Mouse (Mus musculus) lung, embryonic 16.5 days (tissue): Measurements from ENCODE around the gene Stac3. TPM values are rescaled to one million over a fixed set of nuclear protein-coding genes. Genes with fewer than 3 reads are reported as not detected.
A peak's percentile ranks its signal among the peaks of the same experiment; 100 is the strongest.

ENCODE experiments used
- ATAC-seq: fragments of 200-750 bp; cut with Nextera tagmentation; 2 replicates; pipeline ENCODE4 v1.8.0; 2017; ENCODE audit warnings: low read depth, mild to moderate bottlenecking, moderate library complexity
- H3K27ac ChIP-seq: fragments of 300-500 bp; sonication (generic); 2 replicates; pipeline ENCODE4 v1.5.1; 2014; ENCODE audit warnings: mild to moderate bottlenecking, control low read depth, low read length
- H3K27me3 ChIP-seq: fragments of 300-500 bp; sonication (generic); 2 replicates; pipeline ENCODE4 v1.6.1; 2014; ENCODE audit warnings: low read depth, low read length, mixed read lengths; ENCODE audit not compliant: control insufficient read depth, insufficient read depth
- H3K36me3 ChIP-seq: fragments of 300-500 bp; sonication (generic); 2 replicates; pipeline ENCODE4 v1.6.1; 2014; ENCODE audit warnings: low read length; ENCODE audit not compliant: control insufficient read depth, insufficient read depth
- H3K4me1 ChIP-seq: fragments of 300-500 bp; sonication (generic); replicated peaks from 2 replicates; pipeline ENCODE4 v1.6.1; 2014; ENCODE audit warnings: low read length, mixed read lengths; ENCODE audit not compliant: control insufficient read depth, insufficient read depth
- H3K4me2 ChIP-seq: fragments of 300-500 bp; sonication (generic); 2 replicates; pipeline ENCODE4 v1.6.1; 2014; ENCODE audit warnings: low read depth, low read length, control low read depth
- H3K4me3 ChIP-seq: fragments of 300-500 bp; sonication (generic); 2 replicates; pipeline ENCODE4 v1.5.1; 2014; ENCODE audit warnings: mild to moderate bottlenecking, low read length, control low read depth
- H3K9ac ChIP-seq: fragments of 300-500 bp; sonication (generic); 2 replicates; pipeline ENCODE4 v1.6.1; 2014; ENCODE audit warnings: low read length, control low read depth
- H3K9me3 ChIP-seq: fragments of 300-500 bp; sonication (generic); 2 replicates; pipeline ENCODE4 v1.6.1; 2016; ENCODE audit warnings: low read length; ENCODE audit not compliant: control insufficient read depth
- WGBS: fragments of 180-500 bp; shearing (Covaris S2); extraction: QIAGEN DNeasy Blood & Tissue Kit; methylation state at CpG from one replicate; pipeline ENCODE4 v1.1.7; 2014; 5-methylcytosine and 5-hydroxymethylcytosine counted together
- polyA plus RNA-seq: library from polyadenylated mRNA; unstranded; fragments of >200 nt; fragmentation: Nextera tagmentation; extraction: Ambion mirVana; gene quantifications from 2 replicates; pipeline ENCODE4 v1.2.1, GENCODE M21; 2015

Gene Stac3
- polyA plus RNA-seq, 1 experiment from 2014 or later: 1.8 TPM

GRCm38 (mm10) chr10:127479131-127479530 is 22.4 kb upstream of the Stac3 start:
- ATAC-seq: no peak

GRCm38 (mm10) chr10:127480833-127481813 is 20.4 kb upstream of the Stac3 start:
- Histone ChIP-seq H3K27me3 (no peaks in the 10 kb centered on the region), H3K27ac (peak overlapping the region; percentile 49; the same call in 1 of the 2 replicates), H3K36me3 (peaks cover 13% of the 10 kb centered on the region), H3K9me3 (no peaks in the 10 kb centered on the region), H3K4me1 (no peaks in the 10 kb centered on the region; the same call in 1 of the 2 replicates), H3K4me3 (no peak overlapping the region), H3K9ac (peak overlapping the region; percentile 31; the same call in 1 of the 2 replicates), H3K4me2 (no peak overlapping the region)
- peak; percentile 87 for ATAC-seq
- WGBS: 56% methylated on average over 19 of the region's 19 CpGs

More at GRCm38 (mm10) chr10:127479131-127479530, 22.4 kb upstream of the Stac3 start:
- Histone ChIP-seq H3K4me2 (no peak overlapping the region), H3K4me1 (no peaks in the 10 kb centered on the region; the same call in 1 of the 2 replicates), H3K36me3 (no peaks in the 10 kb centered on the region; the same call in none of the 2 replicates), H3K9ac (no peak overlapping the region), H3K4me3 (no peak overlapping the region), H3K9me3 (no peaks in the 10 kb centered on the region), H3K27me3 (no peaks in the 10 kb centered on the region), H3K27ac (no peak overlapping the region)
- 94% methylated on average over 4 of the region's 4 CpGs for WGBS

- Histone ChIP-seq H3K9ac (no peak overlapping the region), H3K4me1 (no peaks in the 10 kb centered on the region; the same call in 1 of the 2 replicates), H3K27ac (no peak overlapping the region), H3K4me2 (no peak overlapping the region), H3K9me3 (no peaks in the 10 kb centered on the region), H3K4me3 (no peak overlapping the region), H3K36me3 (peaks cover 31% of the 10 kb centered on the region), H3K27me3 (no peaks in the 10 kb centered on the region)
- 84% methylated on average over 10 of the region's 10 CpGs for WGBS
- ATAC-seq: no peak
These were observed 16.3 kb upstream of the Stac3 start for GRCm38 (mm10) chr10:127485235-127485634.

- Histone ChIP-seq H3K4me2 (no peak overlapping the region), H3K9me3 (no peaks in the 10 kb centered on the region), H3K36me3 (peaks cover 44% of the 10 kb centered on the region), H3K27me3 (no peaks in the 10 kb centered on the region), H3K4me1 (no peaks in the 10 kb centered on the region), H3K9ac (no peak overlapping the region), H3K27ac (no peak overlapping the region), H3K4me3 (no peak overlapping the region)
- WGBS: 90% methylated on average over 7 of the region's 7 CpGs
- ATAC-seq: no peak
These were observed 12.6 kb upstream of the Stac3 start for GRCm38 (mm10) chr10:127488856-127489255.

- H3K27ac ChIP-seq: no peak overlapping the region
- WGBS: 85% methylated on average over 18 of the region's 18 CpGs
- no peak for ATAC-seq
- H3K4me2 ChIP-seq: no peak overlapping the region
- no peaks in the 10 kb centered on the region for H3K4me1 ChIP-seq
- no peak overlapping the region for H3K9ac ChIP-seq
- H3K27me3 ChIP-seq: no peaks in the 10 kb centered on the region
- H3K4me3 ChIP-seq: no peak overlapping the region
- H3K9me3 ChIP-seq: no peaks in the 10 kb centered on the region
- H3K36me3 ChIP-seq: peaks cover 46% of the 10 kb centered on the region
These were observed 11.0 kb upstream of the Stac3 start for GRCm38 (mm10) chr10:127490160-127491127.

- no peak for ATAC-seq
- Histone ChIP-seq H3K27me3 (no peaks in the 10 kb centered on the region), H3K4me3 (no peak overlapping the region), H3K27ac (no peak overlapping the region), H3K4me1 (no peaks in the 10 kb centered on the region), H3K9me3 (no peaks in the 10 kb centered on the region), H3K9ac (no peak overlapping the region), H3K4me2 (no peak overlapping the region), H3K36me3 (peaks cover 46% of the 10 kb centered on the region)
- WGBS: 73% methylated on average over 8 of the region's 8 CpGs
These were observed 10.4 kb upstream of the Stac3 start for GRCm38 (mm10) chr10:127491128-127491512.

- Histone ChIP-seq H3K27me3 (no peaks in the 10 kb centered on the region), H3K4me3 (no peak overlapping the region), H3K4me1 (no peaks in the 10 kb centered on the region), H3K36me3 (peaks cover 48% of the 10 kb centered on the region), H3K9ac (no peak overlapping the region), H3K9me3 (no peaks in the 10 kb centered on the region), H3K27ac (no peak overlapping the region), H3K4me2 (no peak overlapping the region)
- no peak for ATAC-seq
- WGBS: 72% methylated on average over 3 of the region's 3 CpGs
These were observed 9.4 kb upstream of the Stac3 start for GRCm38 (mm10) chr10:127492118-127492517.

GRCm38 (mm10) chr10:127496156-127496555 is 5.3 kb upstream of the Stac3 start:
- no peak overlapping the region for H3K27ac ChIP-seq
- WGBS: 87% methylated on average over 3 of the region's 3 CpGs
- no peaks in the 10 kb centered on the region for H3K27me3 ChIP-seq
- peaks cover 52% of the 10 kb centered on the region for H3K36me3 ChIP-seq
- H3K9ac ChIP-seq: no peak overlapping the region
- ATAC-seq: no peak
- H3K4me3 ChIP-seq: no peak overlapping the region
- no peak overlapping the region for H3K4me2 ChIP-seq
- no peaks in the 10 kb centered on the region for H3K4me1 ChIP-seq
- no peaks in the 10 kb centered on the region for H3K9me3 ChIP-seq

- no peaks in the 10 kb centered on the region for H3K27me3 ChIP-seq
- no peak overlapping the region for H3K27ac ChIP-seq
- H3K4me3 ChIP-seq: no peak overlapping the region
- ATAC-seq: no peak
- H3K4me2 ChIP-seq: no peak overlapping the region
- H3K9me3 ChIP-seq: no peaks in the 10 kb centered on the region
- WGBS: 81% methylated on average over 5 of the region's 5 CpGs
- no peaks in the 10 kb centered on the region for H3K4me1 ChIP-seq
- H3K9ac ChIP-seq: no peak overlapping the region
- peaks cover 39% of the 10 kb centered on the region for H3K36me3 ChIP-seq
These were observed 2.0 kb upstream of the Stac3 start for GRCm38 (mm10) chr10:127499516-127499915.
